Mouse (Mus musculus): ENCODE data around the gene 4931422A03Rik. TPM values are rescaled to one million over a fixed set of nuclear protein-coding genes. Genes with fewer than 3 reads are reported as not detected.

The 4931422A03Rik gene
- polyA plus RNA-seq, 1 experiment = 0.41 TPM

DNA sequence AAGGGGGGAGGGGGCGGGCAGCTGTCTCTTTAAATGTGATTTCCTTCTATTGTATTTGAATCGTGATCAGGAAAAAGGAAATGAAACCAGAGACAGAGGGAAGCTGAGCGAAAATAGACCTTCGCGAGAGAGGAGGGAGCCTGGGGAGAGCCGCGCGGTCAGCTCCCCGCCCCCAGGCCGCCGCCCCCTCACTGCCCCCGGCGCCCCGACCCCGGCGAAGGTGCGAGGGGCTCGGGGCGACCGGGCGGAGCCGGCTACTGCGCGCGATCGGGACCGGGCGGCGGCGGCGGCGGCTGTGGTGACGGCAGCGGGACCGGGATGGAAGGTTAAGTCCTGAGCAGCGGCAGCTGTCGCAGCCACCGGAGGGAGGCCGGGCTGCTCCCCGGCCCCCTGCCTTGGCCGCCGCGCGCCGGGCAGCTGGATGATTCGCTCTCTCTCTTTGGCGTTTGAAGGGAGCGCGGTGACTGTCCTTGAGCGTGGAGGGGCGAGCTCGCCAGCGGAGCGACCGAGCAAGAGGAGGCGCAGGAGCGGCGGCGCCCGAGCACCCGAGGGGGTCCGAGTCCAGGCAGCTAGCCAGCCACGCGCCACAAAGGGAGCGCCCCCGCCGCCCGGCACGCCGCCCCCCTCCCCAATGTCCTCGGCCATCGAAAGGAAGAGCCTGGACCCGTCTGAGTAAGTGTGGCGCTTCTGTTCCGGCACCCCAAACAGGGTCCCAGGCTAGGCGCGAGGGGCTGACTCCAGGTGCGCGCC is 57.9 kb downstream of the 4931422A03Rik start:
- peak; percentile 53 for DNase-seq (ENCODE audit: low spot score)

DNA sequence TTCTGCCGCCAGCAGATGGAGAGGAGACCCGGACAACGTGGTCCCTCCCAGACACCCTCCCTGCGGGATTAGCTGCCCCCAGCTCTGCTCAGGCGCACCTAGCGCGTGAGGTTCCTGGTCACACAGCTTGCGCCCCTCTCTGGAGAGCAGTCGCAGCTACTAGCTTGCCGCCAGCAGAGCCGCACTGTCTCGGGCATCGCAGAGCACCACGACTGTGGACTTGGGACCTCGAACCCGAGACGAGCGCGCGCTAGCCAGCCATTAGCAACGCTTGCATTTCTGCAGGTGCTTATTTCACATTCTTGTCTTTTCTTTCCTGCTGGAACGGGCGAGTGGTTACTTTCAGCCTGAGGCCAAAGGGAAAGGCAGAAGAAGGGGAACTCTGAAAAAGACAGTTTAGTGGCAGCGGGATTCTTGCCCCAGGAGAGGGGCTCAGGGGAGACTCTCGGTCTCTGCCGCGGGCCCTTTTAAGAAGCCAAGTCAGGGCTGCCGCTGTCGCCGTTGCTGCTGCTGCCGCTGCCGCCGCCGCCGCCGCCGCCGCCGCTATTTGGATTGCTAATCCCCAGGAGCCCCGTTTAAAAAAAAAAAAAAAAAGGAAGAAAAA is 58.6 kb downstream of the 4931422A03Rik start:
- peak; percentile 30 for DNase-seq (ENCODE audit: low spot score)

DNA sequence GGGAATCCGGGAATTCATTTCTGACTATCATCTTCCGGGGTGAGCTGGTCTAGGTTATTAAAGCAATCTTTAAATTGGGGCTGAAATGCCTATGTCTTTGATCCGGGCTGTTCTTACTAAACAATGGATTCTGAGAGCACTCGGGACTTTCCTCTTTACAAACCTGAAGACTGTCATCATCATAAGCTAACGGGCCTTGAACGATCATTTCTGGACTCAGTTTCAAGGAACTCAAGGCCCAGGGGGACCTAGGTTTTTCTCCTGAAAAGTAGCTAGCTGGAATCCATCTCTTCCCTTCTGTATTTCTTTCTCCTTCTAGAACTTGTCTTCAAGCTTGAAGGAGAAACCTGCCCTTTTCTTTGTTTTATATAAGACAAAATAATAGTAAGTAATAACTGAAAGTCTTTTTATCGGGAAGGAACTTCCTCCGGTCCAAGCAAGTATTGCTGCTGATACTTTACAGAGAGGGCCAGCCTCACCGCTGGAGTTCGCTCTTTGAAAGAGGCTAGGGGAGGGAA is 59.2 kb downstream of the 4931422A03Rik start:
- DNase-seq (ENCODE audit: low spot score) = no peak

DNA sequence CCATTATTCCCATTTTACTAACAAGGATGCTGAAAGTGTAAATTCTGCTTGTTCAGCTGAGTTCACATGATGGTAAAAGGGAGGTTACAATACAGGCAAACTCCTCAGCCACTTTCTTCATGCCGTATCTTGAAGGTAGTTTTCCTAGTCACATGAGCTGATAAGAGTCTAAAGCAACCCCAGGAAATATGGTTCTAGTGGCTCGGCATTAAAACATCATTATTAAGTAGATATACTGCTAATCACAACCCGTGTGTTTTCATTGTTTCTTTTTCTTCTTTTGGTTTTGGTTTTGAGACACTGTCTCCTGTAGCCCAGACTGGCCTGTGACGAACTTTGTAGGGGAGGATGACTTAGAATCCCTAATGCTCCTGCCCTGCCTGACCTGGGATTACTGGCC is 60.0 kb downstream of the 4931422A03Rik start:
- no peak for DNase-seq (ENCODE audit: low spot score)

DNA sequence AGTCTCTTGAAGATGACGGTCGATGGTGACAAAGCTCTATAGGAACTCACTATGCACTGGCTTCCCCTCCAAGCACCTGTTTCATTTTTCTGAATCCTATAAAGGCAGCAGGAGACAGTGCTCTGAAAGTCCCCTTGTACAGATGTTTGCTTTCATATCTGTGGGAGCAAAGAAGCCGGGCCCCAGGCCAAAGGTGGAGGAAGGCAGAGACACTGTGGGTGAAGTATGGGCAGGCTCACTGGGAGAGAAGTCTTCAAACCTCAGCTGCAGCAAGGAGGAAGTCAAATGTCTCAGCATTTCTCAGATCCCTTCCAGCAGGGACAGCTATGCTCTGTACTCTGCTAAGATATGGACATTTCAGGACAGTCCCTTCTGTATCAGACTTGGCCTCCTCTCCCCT is 62.8 kb downstream of the 4931422A03Rik start:
- DNase-seq (ENCODE audit: low spot score) = no peak

DNA sequence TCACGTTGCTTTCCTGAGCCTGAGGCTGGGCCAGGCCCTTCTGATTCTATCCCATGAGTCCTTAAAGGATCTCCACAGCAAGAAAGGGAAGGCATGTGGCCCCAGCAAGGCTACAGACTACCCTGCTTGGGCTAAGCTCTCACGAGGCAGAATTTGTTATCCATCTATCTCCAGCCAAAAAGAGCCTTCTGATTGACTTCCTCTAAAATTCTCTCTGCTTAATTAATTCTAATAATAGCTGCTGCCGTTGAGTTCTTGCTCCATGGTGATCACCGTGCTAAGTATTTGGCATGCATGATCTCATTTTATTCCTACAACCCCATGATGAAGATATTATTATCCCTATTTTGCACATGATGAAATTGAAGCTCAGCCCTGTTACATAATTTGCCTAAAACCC is 65.8 kb downstream of the 4931422A03Rik start:
- DNase-seq (ENCODE audit: low spot score) = no peak

DNA sequence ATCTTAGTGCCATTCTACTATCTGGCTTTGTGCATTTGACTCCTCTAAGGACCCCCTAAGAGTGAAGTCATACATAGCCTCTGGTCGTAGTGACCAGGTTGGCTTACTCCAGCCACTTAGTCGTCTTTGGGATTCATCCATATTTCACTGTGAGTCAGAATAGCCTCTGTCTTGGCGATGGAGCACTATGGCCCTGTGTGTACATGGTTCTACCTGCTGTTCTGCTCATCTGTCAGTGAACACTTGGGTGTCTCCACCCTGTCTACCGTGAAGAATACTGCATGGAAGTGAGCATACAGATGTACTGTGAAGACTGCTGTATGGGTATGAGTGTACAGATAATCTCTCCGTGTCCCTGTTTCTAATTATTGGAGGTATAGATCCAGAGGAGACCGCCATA is 68.6 kb downstream of the 4931422A03Rik start:
- no peak for DNase-seq (ENCODE audit: low spot score)

DNA sequence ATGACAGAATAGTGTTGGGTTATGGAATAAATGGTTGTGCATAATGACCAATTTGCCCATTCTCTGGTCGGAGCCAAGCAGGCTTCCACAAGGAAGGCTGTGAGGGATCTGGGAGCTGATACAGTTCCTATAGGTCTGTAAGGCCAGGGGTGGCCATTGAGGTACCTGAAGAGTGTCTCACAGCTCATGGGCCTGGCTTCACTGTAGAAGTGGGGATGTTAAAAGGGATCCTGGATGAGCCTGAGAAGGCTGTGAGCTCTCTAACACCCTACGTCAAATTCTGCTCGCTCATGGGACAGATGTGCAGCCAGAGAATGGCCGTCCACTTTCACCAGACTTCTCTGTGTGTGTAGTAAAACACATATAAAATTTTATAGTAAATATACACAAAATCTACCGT is 69.1 kb downstream of the 4931422A03Rik start:
- DNase-seq (ENCODE audit: low spot score) = no peak

DNA sequence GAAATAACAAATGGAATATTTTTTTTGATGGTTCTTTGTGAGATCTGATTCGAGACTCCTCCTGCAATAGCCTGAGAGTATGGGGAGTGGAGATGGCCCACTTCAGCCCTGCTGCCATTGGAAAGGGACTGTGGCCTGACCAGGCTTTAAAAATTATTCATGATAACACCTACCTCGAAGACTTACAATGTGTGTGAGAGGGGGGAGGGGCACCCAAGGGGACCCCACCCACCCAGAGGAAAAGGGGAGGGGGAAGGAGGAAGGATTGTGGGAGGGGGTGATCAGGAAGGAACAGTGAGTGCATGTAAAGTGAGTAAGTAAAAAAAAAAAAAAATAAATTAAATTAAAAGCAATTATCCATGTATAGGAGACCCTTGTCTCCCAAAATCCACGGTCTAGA is 69.5 kb downstream of the 4931422A03Rik start:
- DNase-seq (ENCODE audit: low spot score) = no peak

DNA sequence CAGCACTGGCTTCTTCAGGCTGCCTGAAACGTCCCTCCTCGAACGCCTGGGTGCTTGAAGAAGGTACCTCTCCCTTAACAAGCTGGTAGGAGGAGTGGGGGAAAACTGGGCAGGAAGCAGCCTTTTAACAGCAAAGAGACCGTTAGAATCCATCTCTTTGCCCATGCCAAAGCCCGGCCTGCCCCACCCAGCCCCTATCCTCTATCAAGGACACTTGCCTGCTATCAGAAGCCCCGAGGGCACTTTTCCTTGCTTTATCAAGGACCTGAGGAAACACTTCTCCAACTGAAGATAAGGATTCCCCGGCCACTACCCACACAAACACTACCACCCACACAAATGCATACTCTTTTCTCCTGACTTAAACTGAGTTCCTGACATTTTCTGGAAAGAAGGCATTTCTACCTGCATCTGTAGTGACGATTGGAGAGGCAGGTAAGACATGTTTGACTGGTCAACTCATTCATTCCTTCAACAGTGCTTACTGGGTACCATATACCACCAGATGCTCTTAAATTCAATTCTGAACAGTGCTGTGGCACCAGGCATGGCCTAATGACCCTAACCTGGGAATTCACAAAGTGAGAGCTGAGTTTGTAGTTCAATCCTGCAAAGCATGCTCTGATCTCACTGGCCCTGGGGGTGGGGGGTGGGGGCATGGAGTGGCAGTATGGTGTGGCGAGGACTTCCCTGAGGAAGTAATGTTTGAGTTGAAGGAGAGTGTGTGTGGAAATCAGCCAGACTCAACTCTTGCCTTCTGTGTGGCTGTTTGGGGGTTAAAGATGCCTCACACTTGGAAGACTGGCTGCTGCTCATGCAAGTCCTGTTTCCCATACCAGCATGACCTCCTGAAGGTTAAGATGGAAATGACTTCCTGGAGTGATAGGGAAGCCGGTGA is 70.3 kb downstream of the 4931422A03Rik start, which contains the start of gene Lmo2:
Gene Lmo2 (plus strand): TSS at position 338 of the 898 bp plus-strand sequence.
- no peak for DNase-seq (ENCODE audit: low spot score)

DNA sequence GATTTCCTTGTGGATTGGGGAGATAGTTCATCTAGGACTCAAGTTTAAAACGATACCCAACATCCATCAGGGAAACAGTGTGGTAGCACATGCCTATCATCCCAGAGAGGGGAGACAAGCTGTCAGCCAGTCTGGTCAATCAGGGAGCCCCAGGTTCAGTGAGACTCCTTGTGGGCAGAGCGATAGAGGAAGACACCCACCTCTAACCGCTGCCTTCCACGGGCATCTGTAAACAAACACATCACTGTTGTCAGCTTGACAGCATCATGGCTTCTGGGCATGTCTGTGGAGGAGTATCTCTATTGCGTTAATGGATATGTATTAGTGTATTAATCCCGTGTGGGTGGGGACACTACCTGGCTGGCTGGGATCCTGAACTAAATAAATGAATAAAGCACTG is 71.3 kb downstream of the 4931422A03Rik start:
- DNase-seq (ENCODE audit: low spot score) = no peak

DNA sequence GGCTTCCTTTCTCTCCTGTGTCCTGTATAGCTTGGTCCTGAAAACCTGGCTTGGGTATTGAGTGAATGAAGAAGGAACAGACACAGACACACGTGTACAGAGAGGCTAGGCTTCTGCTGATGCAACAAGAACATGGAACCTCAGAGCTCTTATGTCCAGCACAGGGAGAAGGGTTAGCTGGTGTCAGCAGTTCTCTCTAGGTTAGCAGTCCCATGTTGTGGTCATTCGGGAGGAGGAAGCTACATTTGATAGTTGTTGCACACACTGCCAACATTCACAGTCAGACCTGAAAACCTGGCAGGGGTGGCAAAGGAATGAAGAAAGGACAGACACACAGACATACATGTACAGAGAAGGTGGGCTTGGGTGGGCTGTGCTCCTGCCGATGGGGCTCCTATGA is 72.4 kb downstream of the 4931422A03Rik start:
- no peak for DNase-seq (ENCODE audit: low spot score)

DNA sequence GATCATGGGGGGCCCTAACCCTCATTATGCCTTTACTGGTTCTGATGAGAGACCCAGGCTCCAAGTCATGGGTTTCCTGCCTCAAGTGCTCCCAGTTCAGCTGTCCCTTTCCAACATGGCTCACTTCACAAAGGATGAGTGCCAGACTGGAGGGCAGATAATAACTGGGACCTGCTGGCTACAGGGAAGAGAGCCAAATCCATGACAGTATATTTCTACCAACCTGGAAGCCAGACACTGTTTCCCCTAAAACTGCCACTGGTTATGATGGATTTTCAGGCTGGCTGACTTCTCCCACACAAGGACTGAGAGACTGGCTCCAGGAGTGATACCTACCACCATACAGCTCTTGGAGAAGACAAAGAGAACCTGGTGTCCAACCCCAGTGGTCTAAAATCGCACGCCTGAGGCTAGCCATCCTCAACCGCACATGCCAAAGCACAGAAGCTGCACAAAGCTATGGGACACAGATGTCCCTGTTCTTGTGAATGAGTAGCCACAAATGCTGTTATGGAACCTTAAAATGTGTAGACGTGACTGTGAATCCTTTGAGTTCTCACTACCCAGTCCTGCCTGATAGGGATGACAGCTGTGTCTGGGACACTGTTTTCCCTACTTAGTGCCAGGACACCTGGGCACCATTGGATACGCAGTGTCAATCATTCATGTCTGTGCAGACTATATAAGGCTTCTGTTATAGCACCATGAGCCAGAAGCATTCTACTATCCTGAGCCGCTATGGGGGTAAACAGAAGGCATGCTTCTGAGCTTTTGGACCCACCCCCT is 74.9 kb downstream of the 4931422A03Rik start:
- no peak for DNase-seq (ENCODE audit: low spot score)

DNA sequence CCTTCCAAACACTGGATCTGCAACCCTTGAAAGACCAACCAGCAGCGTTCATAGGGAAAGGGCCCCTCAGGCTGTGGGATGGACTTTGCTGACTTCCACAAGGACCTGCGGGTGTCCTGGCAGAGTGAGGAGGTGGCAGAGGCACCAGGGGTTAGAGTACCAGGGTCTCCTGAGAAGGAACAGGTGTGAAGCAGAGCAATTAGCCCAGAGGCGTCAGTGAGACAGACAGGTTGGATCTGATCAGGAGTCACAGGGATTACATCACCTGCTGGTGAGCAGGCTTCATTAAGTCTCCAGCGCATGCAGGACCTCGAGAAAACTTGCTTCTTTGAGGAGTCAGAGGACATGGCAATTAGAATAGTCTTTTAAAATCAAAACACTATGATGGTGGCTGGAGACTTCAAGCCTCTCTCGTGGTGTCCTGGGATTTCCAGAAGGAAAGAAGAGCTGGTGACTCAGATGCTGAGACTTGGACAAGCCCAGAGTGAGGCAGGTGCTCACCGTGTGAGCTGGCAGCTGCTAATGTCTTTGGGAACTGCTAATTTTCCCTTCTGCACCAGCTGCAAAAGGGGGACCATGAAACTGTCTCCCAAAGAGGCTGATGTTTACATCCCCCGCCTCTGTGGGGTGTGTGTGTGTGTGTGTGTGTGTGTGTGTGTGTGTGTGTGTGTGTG is 80.0 kb downstream of the 4931422A03Rik start:
- no peak for DNase-seq (ENCODE audit: low spot score)

DNA sequence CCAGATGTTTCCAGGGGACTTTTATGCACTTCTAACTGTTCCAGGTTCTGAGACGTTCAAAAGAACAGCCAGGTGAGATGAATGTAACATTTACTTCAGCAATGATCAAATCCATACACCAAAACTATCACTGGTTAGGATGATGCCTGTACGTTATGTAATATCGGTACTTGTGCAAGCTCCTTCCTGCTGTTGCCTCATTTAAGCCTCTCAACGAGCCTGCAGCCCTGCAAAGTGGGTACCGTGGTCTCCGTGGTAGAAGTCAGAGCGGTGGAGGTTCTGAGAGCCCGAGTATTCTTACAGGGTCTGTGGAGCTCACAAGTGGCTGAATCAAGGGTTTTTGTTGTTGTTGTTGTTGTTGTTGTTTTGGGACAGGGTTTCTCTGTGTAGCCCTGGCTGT is 81.3 kb downstream of the 4931422A03Rik start:
- DNase-seq (ENCODE audit: low spot score) = no peak

DNA sequence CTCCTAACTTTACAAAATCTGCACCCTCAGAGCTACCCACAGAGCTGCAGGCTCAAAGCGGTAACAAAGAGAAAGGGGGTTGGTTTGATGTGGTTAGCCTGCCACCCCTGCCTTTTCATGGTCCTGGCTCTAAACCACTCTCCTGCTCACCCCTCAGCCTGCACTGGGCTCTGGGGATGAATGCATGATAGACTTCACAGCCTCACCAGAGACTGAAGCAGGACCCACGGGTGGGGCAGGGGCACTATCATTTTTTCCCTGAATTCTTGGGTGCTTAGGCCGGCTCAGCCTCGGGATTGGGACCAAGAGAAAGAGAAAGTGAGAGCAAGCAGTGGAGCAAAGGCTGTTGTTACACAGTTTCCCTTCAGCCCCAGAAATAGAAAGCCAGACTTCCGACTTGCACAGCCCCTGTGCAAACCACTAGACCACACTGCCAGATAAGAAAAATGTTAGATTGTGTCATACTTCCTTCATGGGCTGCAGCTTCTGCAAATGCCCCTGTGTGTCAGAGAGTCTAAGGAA is 82.5 kb downstream of the 4931422A03Rik start:
- DNase-seq (ENCODE audit: low spot score) = no peak

DNA sequence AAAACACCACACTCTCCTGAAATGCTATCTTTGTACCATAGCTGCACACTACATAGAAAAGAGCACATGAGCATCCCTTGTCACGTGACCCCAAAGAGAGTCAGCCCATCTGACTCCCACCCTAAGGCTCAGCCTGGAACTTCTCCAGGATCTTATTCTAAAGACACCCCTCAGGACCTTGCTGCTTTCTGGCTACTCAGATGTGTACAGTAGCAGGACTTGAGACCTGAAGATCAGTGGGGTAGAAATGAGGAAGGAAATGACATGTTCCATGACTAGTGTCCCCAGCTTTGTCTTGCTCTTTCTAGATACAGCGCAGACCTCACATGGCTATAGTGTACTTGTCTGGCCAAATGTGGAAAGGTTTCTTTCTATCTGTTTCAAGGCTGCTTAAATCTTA is 83.3 kb downstream of the 4931422A03Rik start:
- DNase-seq (ENCODE audit: low spot score) = no peak

DNA sequence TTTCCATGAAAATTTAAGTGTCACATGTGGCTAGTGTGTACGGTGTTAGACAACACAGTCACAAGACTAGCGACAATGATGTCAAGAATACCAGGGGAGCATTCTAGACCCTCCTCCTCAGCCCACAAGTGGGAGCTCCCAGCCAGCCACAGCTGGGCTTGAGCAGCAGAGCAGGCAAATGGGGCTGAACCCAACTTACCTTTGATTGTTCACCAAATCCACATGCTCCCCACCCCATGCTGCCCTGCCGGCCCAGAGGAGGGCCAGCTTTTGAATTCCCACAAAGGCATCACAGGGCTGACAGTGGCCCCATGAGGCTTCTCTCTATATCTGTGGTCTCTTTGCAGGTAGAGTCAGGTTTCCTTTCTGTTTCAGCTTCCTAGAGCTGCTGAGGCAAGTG is 87.1 kb downstream of the 4931422A03Rik start:
- DNase-seq (ENCODE audit: low spot score) = no peak

DNA sequence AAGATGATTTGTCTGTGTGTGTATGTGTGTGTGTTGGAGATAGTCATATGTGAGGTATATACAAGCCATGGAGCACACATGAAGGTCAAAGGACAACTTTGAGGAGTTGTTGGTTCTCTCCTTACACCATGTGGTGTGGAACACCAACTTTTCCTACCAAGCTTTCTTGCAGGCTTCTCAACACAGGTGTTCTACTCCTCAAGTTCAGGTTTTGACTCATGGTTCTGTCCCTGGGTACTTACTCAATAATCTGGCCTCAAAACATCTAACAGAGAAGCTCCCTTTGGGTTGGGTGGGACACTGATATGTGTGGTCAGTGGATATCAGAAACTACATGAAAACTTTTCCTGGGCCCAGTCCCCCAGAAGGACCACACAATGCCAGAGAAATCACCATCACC is 89.2 kb downstream of the 4931422A03Rik start:
- no peak for DNase-seq (ENCODE audit: low spot score)

DNA sequence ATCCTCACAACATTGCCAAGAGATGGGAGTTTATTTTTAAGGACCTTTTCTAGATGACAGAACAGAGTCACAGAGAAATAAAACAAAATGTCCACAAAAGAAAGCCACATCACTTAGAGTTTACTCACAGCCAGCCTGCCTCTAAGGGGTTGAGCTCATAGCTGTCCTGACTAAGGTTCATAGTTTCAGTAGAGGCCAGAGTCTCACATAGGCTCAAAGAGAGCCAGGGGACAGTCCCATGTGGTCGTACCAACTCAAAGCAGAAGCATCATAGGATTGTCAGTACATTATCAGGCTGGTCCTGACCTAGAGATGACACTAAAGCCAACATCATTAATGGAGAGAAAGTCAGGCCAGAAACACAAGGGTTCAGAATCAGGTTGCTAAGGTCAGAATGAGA is 89.6 kb downstream of the 4931422A03Rik start:
- DNase-seq (ENCODE audit: low spot score) = no peak

DNA sequence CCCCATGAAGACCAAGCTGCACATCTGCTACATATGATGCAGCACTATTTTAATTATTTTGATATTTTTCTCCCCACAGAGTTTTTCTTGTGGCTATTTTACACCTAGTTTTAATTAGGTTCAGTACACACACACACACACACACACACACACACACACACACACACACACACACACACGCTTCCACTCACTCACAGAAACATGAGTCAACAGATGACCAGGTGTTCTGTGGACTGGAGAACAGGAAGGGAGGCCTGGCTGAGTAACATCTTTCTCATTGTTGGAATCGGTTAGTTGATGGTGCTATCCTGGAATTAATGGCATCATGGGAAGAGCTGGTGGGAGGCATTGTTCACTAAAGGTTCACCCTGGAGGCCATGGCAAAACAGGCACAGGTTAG is 90.5 kb downstream of the 4931422A03Rik start:
- no peak for DNase-seq (ENCODE audit: low spot score)

Data from urinary bladder, adult 2 months (tissue).